Mouse (Mus musculus) ES-Bruce4 (cell line): Measurements from ENCODE around the gene Pparg. TPM values are rescaled to one million over a fixed set of nuclear protein-coding genes. Genes with fewer than 3 reads are reported as not detected.

Experiments used
- H3K27ac ChIP-seq: 2 replicates; pipeline ENCODE4 v1.5.1; 2012; ENCODE audit warnings: low read length, inconsistent platforms; ENCODE audit not compliant: insufficient read depth
- H3K27me3 ChIP-seq: 2 replicates; pipeline ENCODE4 v1.6.1; 2012; ENCODE audit warnings: mild to moderate bottlenecking, low read length, inconsistent platforms; ENCODE audit not compliant: control insufficient read depth, poor library complexity, insufficient read depth, severe bottlenecking
- H3K36me3 ChIP-seq: 2 replicates; pipeline ENCODE4 v1.6.1; 2012; ENCODE audit warnings: inconsistent platforms, mild to moderate bottlenecking, low read length, moderate library complexity; ENCODE audit not compliant: control insufficient read depth, poor library complexity, insufficient read depth, severe bottlenecking
- H3K4me1 ChIP-seq: one replicate; pipeline ENCODE4 v1.8.1; 2011; ENCODE audit warnings: low read length; ENCODE audit not compliant: control insufficient read depth, insufficient read depth
- H3K4me3 ChIP-seq: 2 replicates; pipeline ENCODE4 v1.5.1; 2011; ENCODE audit warnings: low read depth, mild to moderate bottlenecking, low read length
- H3K9ac ChIP-seq: 2 replicates; pipeline ENCODE4 v1.6.1; 2012; ENCODE audit warnings: low read depth, mild to moderate bottlenecking, inconsistent platforms; ENCODE audit not compliant: poor library complexity, severe bottlenecking
- H3K9me3 ChIP-seq: replicated peaks from 2 replicates; pipeline ENCODE4 v1.6.1; 2012; ENCODE audit warnings: mild to moderate bottlenecking, low read length, inconsistent platforms; ENCODE audit not compliant: control insufficient read depth, poor library complexity, insufficient read depth, severe bottlenecking
- CTCF ChIP-seq: IDR thresholded peaks from one replicate; pipeline ENCODE4 v1.8.1; 2011; ENCODE audit warnings: low read depth, low read length
- EP300 ChIP-seq: IDR thresholded peaks from 2 replicates; pipeline ENCODE4 v1.6.1; 2011; ENCODE audit warnings: low read depth, low read length; ENCODE audit not compliant: insufficient read depth
- POLR2A ChIP-seq: IDR thresholded peaks from one replicate; pipeline ENCODE4 v1.8.1; 2011; ENCODE audit warnings: low read length; ENCODE audit not compliant: insufficient read depth
- polyA plus RNA-seq: library from polyadenylated mRNA; stranded (reverse); fragments of >200 nt; gene quantifications from 2 replicates; pipeline ENCODE4 v1.2.4, GENCODE M21; 2011; ENCODE audit warnings: low read depth; ENCODE audit not compliant: missing spikeins, insufficient read depth, insufficient read length

Pparg gene
- polyA plus RNA-seq, 1 experiment: 1.1 TPM

DNA sequence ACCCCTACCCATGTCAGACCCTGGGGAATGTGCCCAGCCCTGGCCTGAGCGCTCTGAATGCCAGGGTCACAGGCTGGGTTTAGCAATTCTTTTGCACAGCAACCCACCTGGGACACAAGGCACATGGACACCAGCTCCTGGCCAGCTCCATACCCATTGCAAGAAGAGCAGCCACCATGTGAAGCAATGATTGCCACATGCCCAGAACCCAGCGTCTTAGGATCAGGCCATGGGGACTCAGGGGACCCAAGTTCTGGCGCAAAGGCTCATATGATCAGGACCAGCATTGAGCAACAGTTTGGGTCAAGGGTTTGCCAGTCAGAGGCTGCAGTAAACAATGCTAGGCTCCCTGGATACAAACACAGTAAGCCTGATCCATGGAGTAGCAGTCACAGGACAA lies 150.7 kb downstream of the Pparg start:
- no peak for TF ChIP-seq CTCF
- TF ChIP-seq EP300: no peak
- no peak for TF ChIP-seq POLR2A
- Histone ChIP-seq H3K27ac (no peak overlapping the region), H3K27me3 (no peaks in the 10 kb centered on the region), H3K4me1 (no peaks in the 10 kb centered on the region), H3K36me3 (no peaks in the 10 kb centered on the region), H3K4me3 (no peak overlapping the region), H3K9me3 (no peaks in the 10 kb centered on the region), H3K9ac (no peak overlapping the region)

DNA sequence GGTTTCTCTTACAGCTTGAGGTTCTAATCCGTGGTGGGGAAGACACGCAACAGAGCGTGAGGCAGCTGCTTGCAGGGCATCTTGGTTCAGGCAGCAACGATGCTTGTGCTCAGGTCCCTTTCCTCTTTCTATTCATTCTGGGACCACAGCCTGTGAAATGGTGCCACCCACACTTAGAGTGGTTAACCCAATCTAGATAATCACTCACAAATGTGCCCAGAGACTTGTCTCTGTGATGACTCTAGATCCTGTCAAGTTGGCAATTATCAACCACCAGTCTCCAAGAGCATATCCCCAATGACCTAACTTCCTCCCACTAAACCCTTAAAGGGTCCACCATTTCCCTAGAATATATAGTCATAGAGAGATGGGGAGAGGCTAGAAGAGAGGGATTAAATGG lies 152.5 kb downstream of the Pparg start:
- Histone ChIP-seq H3K9ac (no peak overlapping the region), H3K9me3 (no peaks in the 10 kb centered on the region), H3K4me3 (no peak overlapping the region), H3K27ac (no peak overlapping the region), H3K4me1 (no peaks in the 10 kb centered on the region), H3K36me3 (no peaks in the 10 kb centered on the region), H3K27me3 (no peaks in the 10 kb centered on the region)
- TF ChIP-seq POLR2A (no peak), CTCF (no peak), EP300 (no peak)

DNA sequence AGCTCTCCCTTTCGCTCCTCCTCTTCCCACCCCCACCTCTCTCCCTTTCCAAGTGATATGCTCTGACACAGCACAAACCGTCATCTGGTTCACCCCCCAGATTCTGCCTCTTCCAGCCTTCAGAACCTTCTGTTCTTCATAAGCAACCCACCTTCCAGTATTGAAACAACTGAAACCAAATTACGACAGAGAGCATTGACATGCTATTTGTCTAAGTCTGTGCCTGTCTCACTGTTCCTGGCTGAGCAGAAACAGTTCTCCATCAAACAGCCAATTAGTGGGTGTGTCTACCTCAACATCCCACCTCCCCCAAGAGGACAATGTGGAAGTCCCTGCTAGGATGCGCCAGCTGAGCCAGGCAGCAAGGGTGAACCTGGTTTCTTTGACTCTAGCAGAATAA lies 157.2 kb downstream of the Pparg start:
- Histone ChIP-seq H3K36me3 (no peaks in the 10 kb centered on the region), H3K4me1 (no peaks in the 10 kb centered on the region), H3K9ac (no peak overlapping the region), H3K4me3 (no peak overlapping the region), H3K9me3 (no peaks in the 10 kb centered on the region), H3K27me3 (no peaks in the 10 kb centered on the region), H3K27ac (no peak overlapping the region)
- TF ChIP-seq EP300 (no peak), CTCF (no peak), POLR2A (no peak)

DNA sequence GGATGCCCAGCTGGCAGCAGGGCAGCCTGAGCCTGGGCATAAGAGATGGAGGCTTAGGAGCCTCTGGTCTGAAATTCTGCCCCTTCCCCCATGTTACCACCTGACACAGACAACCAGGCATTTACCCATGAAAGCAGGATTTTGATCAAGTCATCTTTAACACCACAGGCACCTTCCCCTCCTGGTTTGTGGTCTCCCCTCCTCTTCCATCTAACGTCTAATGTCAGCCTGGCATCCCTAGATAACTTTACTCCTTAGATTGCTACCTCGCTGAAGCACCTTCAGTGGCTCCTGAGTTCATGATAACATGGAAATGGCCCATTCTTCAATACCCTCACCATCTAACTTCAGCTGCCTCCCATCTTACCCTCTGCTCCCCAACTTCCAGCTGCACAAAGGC lies 157.6 kb downstream of the Pparg start:
- no peaks in the 10 kb centered on the region for H3K4me1 ChIP-seq
- H3K27ac ChIP-seq: no peak overlapping the region
- no peak overlapping the region for H3K4me3 ChIP-seq
- no peak overlapping the region for H3K9ac ChIP-seq
- H3K36me3 ChIP-seq: no peaks in the 10 kb centered on the region
- TF ChIP-seq POLR2A: no peak
- no peak for TF ChIP-seq EP300
- TF ChIP-seq CTCF: no peak
- no peaks in the 10 kb centered on the region for H3K9me3 ChIP-seq
- H3K27me3 ChIP-seq: no peaks in the 10 kb centered on the region

DNA sequence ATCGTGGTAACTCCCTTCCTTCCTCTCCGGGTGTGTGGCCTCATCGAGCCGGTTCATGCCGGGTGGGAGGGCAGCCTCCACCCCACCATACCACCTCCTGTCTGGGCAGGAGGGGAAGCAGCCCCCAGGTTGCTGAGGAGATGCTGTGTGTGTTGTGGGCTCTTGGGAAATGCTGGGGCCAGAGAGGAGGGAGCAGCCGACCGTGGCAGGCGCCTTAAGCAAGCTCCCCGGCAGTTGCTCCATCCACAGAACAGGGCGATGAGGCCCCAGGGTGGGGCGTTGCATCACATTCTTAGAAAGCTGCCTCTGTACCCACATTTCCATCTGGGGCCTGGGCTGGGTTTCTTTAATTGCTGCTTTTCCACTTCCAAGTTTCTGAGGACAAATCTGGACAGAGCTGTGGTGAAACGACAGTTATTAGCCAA lies 158.5 kb downstream of the Pparg start:
- Histone ChIP-seq H3K36me3 (no peaks in the 10 kb centered on the region), H3K27ac (no peak overlapping the region), H3K9me3 (no peaks in the 10 kb centered on the region), H3K4me3 (no peak overlapping the region), H3K27me3 (no peaks in the 10 kb centered on the region), H3K9ac (no peak overlapping the region), H3K4me1 (no peaks in the 10 kb centered on the region)
- TF ChIP-seq POLR2A (no peak), EP300 (no peak), CTCF (no peak)

DNA sequence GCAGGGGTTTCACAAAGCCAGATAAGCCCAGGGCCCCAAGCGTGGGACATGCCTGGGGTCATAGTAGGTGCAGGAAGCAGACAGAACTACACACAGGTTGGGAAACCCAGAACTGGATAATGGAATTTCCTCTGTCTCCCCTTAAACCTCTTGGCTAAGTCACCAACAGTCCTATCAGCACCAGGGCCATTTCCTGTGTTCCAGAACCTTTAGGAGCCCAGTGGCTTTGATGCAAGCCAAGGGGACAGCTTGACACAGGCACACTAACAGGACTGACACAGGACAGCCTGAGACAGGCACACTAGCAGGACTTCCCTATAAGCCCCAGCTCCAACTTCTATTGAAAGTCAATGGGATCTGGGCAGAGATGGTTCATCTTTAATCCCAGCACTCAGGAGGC lies 161.2 kb downstream of the Pparg start:
- no peaks in the 10 kb centered on the region for H3K9me3 ChIP-seq

More for the DNA sequence above, 161.2 kb downstream of the Pparg start:
- TF ChIP-seq POLR2A: no peak
- no peak for TF ChIP-seq CTCF
- no peak for TF ChIP-seq EP300
- Histone ChIP-seq H3K27me3 (no peaks in the 10 kb centered on the region), H3K36me3 (no peaks in the 10 kb centered on the region), H3K9ac (no peak overlapping the region), H3K4me3 (no peak overlapping the region), H3K4me1 (no peaks in the 10 kb centered on the region), H3K27ac (no peak overlapping the region)
